Mouse (Mus musculus) kidney, postnatal 14 days (tissue): Measurements from ENCODE around the gene Gm867.

Experiments used
- DNase-seq: peaks from one replicate; pipeline ENCODE4 v3.0.0; 2022; ENCODE audit warnings: mixed read lengths

Gene Gm867

GRCm38 (mm10) chr10:75894601-75895000 lies 45.9 kb downstream of the Gm867 start:
- no peak for DNase-seq

- peak; percentile 95 for DNase-seq
Measured at GRCm38 (mm10) chr10:75893089-75893750, 47.3 kb downstream of the Gm867 start, which contains the start of gene Derl3. Gene Derl3 (plus strand): TSS chr10:75893413.

GRCm38 (mm10) chr10:75889406-75890153 lies 50.9 kb downstream of the Gm867 start:
- no peak for DNase-seq
